Mouse (Mus musculus) midbrain, embryonic 16.5 days (tissue): ENCODE data around the gene Clec1b. TPM values are rescaled to one million over a fixed set of nuclear protein-coding genes. Genes with fewer than 3 reads are reported as not detected.

Experiments
- ATAC-seq: fragments of 200-750 bp; cut with Nextera tagmentation; 2 replicates; pipeline ENCODE4 v1.8.0; 2017; ENCODE audit warnings: moderate TSS enrichment
- H3K27ac ChIP-seq: fragments of 300-500 bp; sonication (generic); 2 replicates; pipeline ENCODE4 v1.5.1; 2014; ENCODE audit warnings: mild to moderate bottlenecking, low read length, mixed read lengths
- H3K27me3 ChIP-seq: fragments of 300-500 bp; sonication (generic); 2 replicates; pipeline ENCODE4 v1.6.1; 2014; ENCODE audit warnings: low read depth, low read length, mixed read lengths; ENCODE audit not compliant: control insufficient read depth, insufficient read depth
- H3K36me3 ChIP-seq: fragments of 300-500 bp; sonication (generic); 2 replicates; pipeline ENCODE4 v1.6.1; 2014; ENCODE audit warnings: mild to moderate bottlenecking, low read length, moderate library complexity, mixed read lengths; ENCODE audit not compliant: control insufficient read depth, insufficient read depth
- H3K4me1 ChIP-seq: fragments of 300-500 bp; sonication (generic); 2 replicates; pipeline ENCODE4 v1.6.1; 2014; ENCODE audit warnings: mild to moderate bottlenecking, low read length, mixed read lengths; ENCODE audit not compliant: control insufficient read depth, insufficient read depth
- H3K4me2 ChIP-seq: fragments of 300-500 bp; sonication (generic); 2 replicates; pipeline ENCODE4 v1.6.1; 2014; ENCODE audit warnings: mild to moderate bottlenecking, low read length, mixed read lengths
- H3K4me3 ChIP-seq: fragments of 300-500 bp; sonication (generic); 2 replicates; pipeline ENCODE4 v1.5.1; 2014; ENCODE audit warnings: low read depth, mild to moderate bottlenecking, low read length, moderate library complexity, mixed read lengths
- H3K9ac ChIP-seq: fragments of 300-500 bp; sonication (generic); 2 replicates; pipeline ENCODE4 v1.6.1; 2014; ENCODE audit warnings: low read depth, low read length, mixed read lengths
- H3K9me3 ChIP-seq: fragments of 300-500 bp; sonication (generic); replicated peaks from 2 replicates; pipeline ENCODE4 v1.6.1; 2014; ENCODE audit warnings: mild to moderate bottlenecking, low read length, mixed read lengths; ENCODE audit not compliant: control insufficient read depth, poor library complexity, severe bottlenecking
- WGBS: fragments of 180-500 bp; shearing (Covaris S2); extraction: QIAGEN DNeasy Blood & Tissue Kit; methylation state at CpG from one replicate; pipeline ENCODE4 v1.1.7; 2014; 5-methylcytosine and 5-hydroxymethylcytosine counted together
- polyA plus RNA-seq: library from polyadenylated mRNA; unstranded; fragments of >200 nt; fragmentation: Nextera tagmentation; extraction: Ambion mirVana; gene quantifications from 2 replicates; pipeline ENCODE4 v1.2.1, GENCODE M21; 2015

Gene Clec1b
- polyA plus RNA-seq, 1 experiment from 2014 or later: 0.65 TPM

DNA sequence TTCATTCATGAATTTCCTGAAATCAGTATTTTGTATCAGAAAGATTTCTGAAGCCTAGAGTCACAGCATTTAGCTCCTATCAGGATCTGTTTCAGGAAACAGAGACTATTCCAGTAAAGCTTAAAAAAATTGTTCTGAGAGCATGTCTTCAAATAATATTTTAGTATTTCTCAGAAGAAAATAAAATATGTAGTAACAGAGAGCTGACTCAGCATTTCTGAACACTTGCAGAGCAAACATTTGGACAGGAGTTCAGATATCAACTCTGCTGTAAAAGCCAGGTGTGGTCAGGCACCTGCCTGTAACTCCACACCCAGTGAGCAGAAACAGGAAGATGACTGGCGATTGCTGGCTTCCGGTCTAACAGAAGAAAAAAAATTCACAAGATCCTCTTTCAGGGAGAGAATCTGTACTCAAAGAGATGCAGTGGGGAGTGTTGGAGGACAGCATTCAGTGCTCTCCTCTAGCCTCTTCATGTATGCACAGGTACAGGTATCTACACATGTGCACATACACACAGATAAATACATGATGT, 22.1 kb upstream of the Clec1b start:
- H3K36me3 ChIP-seq: no peaks in the 10 kb centered on the region
- no peak overlapping the region for H3K27ac ChIP-seq
- no peak for ATAC-seq
- no peak overlapping the region for H3K9ac ChIP-seq
- no peaks in the 10 kb centered on the region for H3K27me3 ChIP-seq
- H3K4me3 ChIP-seq: no peak overlapping the region
- 93% methylated on average over 2 of the region's 2 CpGs for WGBS
- H3K9me3 ChIP-seq: no peaks in the 10 kb centered on the region
- no peak overlapping the region for H3K4me2 ChIP-seq
- H3K4me1 ChIP-seq: no peaks in the 10 kb centered on the region

- 0 out of 2 replicates have a peak, but pooled peaks cover 2% of the 10 kb centered on the region for H3K4me1 ChIP-seq
- H3K9ac ChIP-seq: no peak overlapping the region
- no peak for ATAC-seq
- WGBS: 73% methylated on average over 4 of the region's 4 CpGs
- no peak overlapping the region for H3K4me3 ChIP-seq
- H3K27ac ChIP-seq: no peak overlapping the region
- H3K27me3 ChIP-seq: no peaks in the 10 kb centered on the region
- H3K9me3 ChIP-seq: no peaks in the 10 kb centered on the region
- H3K36me3 ChIP-seq: no peaks in the 10 kb centered on the region
- no peak overlapping the region for H3K4me2 ChIP-seq
Observed at GRCm38 (mm10) chr6:129380454-129380853, 16.6 kb upstream of the Clec1b start.

DNA sequence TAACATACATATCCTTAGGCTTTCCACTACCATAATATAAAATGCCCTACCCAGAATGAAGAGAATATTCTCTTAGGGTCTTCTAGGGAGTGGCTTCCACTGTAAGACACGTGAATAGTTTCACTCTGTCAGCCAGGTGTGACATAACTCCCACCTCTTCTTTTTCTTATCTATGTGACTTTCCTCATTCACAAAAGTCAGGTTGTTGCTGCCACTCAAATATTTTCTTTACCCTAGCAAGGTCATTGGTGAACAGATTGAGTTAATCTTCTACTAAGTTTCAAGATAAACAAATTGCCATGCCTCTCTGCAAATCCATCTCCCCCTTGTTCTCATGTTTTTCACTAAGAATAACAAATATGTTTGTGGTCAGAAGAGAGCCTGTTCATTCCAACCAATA, 15.4 kb upstream of the Clec1b start:
- no peaks in the 10 kb centered on the region for H3K27me3 ChIP-seq
- H3K36me3 ChIP-seq: no peaks in the 10 kb centered on the region
- WGBS: 84% methylated on average over 1 of the region's 1 CpGs
- no peak overlapping the region for H3K27ac ChIP-seq
- H3K4me2 ChIP-seq: no peak overlapping the region
- no peak for ATAC-seq
- no peak overlapping the region for H3K9ac ChIP-seq
- 0 out of 2 replicates have a peak, but pooled peaks cover 2% of the 10 kb centered on the region for H3K4me1 ChIP-seq
- H3K4me3 ChIP-seq: no peak overlapping the region
- H3K9me3 ChIP-seq: no peaks in the 10 kb centered on the region

DNA sequence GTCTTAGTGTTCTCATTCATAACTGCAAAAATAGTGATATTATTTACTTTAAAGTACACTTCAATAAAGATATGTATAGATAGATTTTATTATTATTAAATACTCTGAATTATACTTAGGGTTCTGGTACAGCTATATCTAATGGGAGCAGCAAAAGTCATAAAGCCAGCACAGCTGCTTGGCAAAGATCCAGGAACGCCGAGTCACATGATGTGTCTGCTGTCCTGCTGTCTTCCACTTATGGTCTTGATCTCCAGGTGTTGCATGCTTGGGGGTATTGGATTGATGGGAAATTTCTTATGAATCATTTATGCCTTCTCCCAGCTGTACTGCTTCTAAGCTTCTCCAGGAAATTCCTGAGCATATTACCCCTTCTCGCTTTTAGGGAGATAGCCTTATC, 13.6 kb upstream of the Clec1b start:
- Histone ChIP-seq H3K9ac (no peak overlapping the region), H3K4me3 (no peak overlapping the region), H3K4me2 (no peak overlapping the region), H3K4me1 (0 out of 2 replicates have a peak, but pooled peaks cover 2% of the 10 kb centered on the region), H3K9me3 (no peaks in the 10 kb centered on the region), H3K27ac (no peak overlapping the region), H3K27me3 (no peaks in the 10 kb centered on the region), H3K36me3 (no peaks in the 10 kb centered on the region)
- WGBS: 83% methylated on average over 3 of the region's 3 CpGs
- ATAC-seq: no peak

DNA sequence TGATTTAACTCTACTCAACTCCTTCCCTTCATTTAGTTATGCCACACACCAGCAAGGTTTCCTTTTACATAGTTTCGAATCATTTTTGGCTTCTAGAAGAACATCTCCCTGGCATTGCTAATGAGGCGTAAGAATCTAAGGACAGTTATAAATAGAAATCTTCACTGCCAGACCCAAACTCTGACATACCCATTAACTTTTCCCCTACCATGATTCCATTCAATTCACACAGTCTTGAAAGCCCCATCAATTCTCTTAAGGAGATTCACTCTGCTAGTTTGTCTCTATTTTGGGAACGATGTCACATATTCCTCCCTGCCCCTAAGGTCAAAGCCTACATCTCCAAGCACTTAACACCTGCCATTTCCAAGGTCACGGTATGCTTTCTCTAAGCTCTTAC, 12.1 kb upstream of the Clec1b start:
- Histone ChIP-seq H3K4me2 (no peak overlapping the region), H3K9me3 (no peaks in the 10 kb centered on the region), H3K9ac (no peak overlapping the region), H3K4me1 (0 out of 2 replicates have a peak, but pooled peaks cover 2% of the 10 kb centered on the region), H3K27ac (no peak overlapping the region), H3K36me3 (no peaks in the 10 kb centered on the region), H3K27me3 (no peaks in the 10 kb centered on the region), H3K4me3 (no peak overlapping the region)
- WGBS: 67% methylated on average over 4 of the region's 4 CpGs
- no peak for ATAC-seq

DNA sequence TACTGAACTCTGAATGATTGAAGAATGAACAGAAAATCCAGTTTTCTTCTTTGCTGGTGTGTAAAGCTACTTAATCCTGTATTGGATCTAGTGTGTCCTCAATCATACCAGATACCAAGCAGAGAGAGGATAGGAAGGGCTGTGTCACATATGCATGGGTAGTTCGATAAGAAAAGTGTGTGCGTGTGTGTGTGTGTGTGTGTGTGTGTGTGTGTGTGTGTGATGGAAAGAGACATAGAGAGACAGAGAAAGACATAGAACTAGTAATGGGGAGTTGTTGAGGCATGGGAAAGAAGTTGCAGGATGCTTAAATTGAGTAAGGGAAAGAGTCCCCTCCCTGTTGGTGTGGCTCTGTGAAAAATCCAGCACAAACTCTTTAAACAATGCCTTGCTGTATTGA, 11.3 kb upstream of the Clec1b start, which contains the start of gene Clec12b:
TSS of gene Clec12b (minus strand) at position 101 of the 400 bp plus-strand sequence.
- 86% methylated on average over 2 of the region's 2 CpGs for WGBS
- H3K9ac ChIP-seq: no peak within 1 kb of the TSS
- H3K4me2 ChIP-seq: no peak within 1 kb of the TSS
- no peak within 1 kb of the TSS for H3K27ac ChIP-seq
- no peak within 1 kb of the TSS for H3K4me3 ChIP-seq
- H3K9me3 ChIP-seq: no peaks in the 10 kb centered on the region
- no peaks in the 10 kb centered on the region for H3K27me3 ChIP-seq
- no peaks in the 10 kb centered on the region for H3K36me3 ChIP-seq
- no peak for ATAC-seq
- H3K4me1 ChIP-seq: 0 out of 2 replicates have a peak, but pooled peaks cover 2% of the 10 kb centered on the region

GRCm38 (mm10) chr6:129393087-129393720, 3.9 kb upstream of the Clec1b start:
- no peak overlapping the region for H3K9ac ChIP-seq
- H3K27me3 ChIP-seq: no peaks in the 10 kb centered on the region
- ATAC-seq: peak; percentile 73
- H3K4me2 ChIP-seq: no peak overlapping the region
- no peak overlapping the region for H3K4me3 ChIP-seq
- no peak overlapping the region for H3K27ac ChIP-seq
- no peaks in the 10 kb centered on the region for H3K36me3 ChIP-seq
- H3K4me1 ChIP-seq: no peaks in the 10 kb centered on the region
- H3K9me3 ChIP-seq: no peaks in the 10 kb centered on the region
- WGBS: 38% methylated on average over 2 of the region's 2 CpGs

DNA sequence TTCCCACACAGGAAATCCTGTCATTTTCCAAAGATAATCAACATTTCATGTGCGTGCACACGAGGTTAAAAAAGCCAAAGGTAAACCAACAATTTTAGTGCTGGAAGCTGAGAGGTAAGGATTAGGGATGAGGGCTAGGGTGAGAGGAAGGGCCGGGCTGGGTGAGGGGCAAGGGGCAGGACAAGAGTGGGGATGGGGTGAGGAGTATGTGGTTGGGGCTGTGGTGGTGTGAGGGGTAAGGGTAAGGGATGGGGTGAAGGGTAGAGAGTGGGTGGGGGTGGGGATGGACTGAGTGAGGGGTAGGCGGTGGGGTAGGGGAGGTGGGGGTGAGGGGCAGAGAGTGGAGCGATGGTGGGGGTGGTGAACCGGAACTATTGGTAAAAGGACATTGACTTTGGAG, 3.4 kb upstream of the Clec1b start:
- H3K27ac ChIP-seq: no peak overlapping the region
- H3K36me3 ChIP-seq: no peaks in the 10 kb centered on the region
- 86% methylated on average over 6 of the region's 6 CpGs for WGBS
- H3K9me3 ChIP-seq: no peaks in the 10 kb centered on the region
- no peaks in the 10 kb centered on the region for H3K27me3 ChIP-seq
- no peak overlapping the region for H3K9ac ChIP-seq
- H3K4me2 ChIP-seq: no peak overlapping the region
- H3K4me1 ChIP-seq: no peaks in the 10 kb centered on the region
- ATAC-seq: peak; percentile 77
- H3K4me3 ChIP-seq: no peak overlapping the region

DNA sequence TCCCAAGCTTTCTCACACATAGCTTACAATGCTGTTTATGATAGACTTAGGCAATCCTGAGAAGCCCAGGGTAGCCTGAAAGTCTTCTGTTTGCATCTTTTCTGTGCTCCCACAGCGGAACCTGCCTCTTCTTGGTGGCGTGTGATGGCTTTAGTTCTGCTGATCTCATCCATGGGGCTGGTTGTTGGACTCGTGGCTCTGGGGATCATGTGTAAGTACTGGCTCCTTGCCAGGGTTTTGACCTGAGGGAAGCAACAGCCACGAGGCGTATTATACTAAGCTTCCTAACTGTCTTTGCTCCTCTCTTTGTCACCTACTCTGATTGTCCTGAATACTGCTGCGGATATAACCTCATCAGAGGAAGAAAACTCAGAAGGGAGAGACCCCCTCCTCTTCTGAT, 2.8 kb downstream of the Clec1b start:
- no peak for ATAC-seq
- no peak overlapping the region for H3K4me3 ChIP-seq
- no peak overlapping the region for H3K27ac ChIP-seq
- no peaks in the 10 kb centered on the region for H3K4me1 ChIP-seq
- 67% methylated on average over 6 of the region's 6 CpGs for WGBS
- H3K27me3 ChIP-seq: no peaks in the 10 kb centered on the region
- no peak overlapping the region for H3K4me2 ChIP-seq
- H3K9ac ChIP-seq: no peak overlapping the region
- H3K36me3 ChIP-seq: no peaks in the 10 kb centered on the region
- no peaks in the 10 kb centered on the region for H3K9me3 ChIP-seq
